Mouse (Mus musculus) brain, embryonic 14.5 days (tissue): Measurements from ENCODE around the gene Cd63.

Experiments used
- CTCF ChIP-seq: fragments of 200-500 bp; IDR thresholded peaks from 2 replicates; pipeline ENCODE4 v1.5.1; 2012; ENCODE audit warnings: inconsistent platforms, mild to moderate bottlenecking, moderate library complexity, borderline replicate concordance; ENCODE audit not compliant: insufficient read depth, insufficient read length; ENCODE audit errors: extremely low read depth
- POLR2A ChIP-seq: fragments of 200-500 bp; IDR thresholded peaks from 2 replicates; pipeline ENCODE4 v1.6.1; 2012; ENCODE audit warnings: mild to moderate bottlenecking, inconsistent platforms, borderline replicate concordance; ENCODE audit not compliant: poor library complexity, insufficient read depth, insufficient read length, severe bottlenecking; ENCODE audit errors: extremely low read depth

DNA sequence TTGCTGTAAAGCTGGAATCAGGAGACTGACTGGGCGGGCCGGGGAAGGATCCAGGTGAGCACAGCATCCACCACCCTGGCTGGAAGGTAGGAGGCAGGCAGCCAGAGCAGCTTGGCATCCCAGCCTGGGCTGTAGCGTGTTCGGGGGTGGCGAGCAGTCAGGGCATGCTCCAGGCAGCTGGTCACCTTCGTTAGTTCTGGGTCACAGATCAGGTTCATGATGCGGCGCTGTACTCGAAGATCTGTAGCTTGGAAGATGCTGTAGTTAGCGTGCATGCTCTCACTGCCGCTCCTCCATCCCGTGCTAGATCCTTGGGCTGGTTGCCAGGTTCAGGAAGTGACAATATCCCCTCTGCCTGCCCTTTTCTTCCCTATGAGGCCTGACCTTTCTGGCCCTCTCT lies 12.9 kb downstream of the Cd63 start:
- TF ChIP-seq CTCF (no peak), POLR2A (no peak)
